Comparison of ENCODE assay signal across 7 mouse cellular contexts in genomic region chr3:105151475-105152157, GRCm38 (mm10).
DNase-seq lines count a peak whose midpoint lies in the region; ATAC-seq and TF ChIP-seq lines count a peak whose summit lies in the region.

No protein-coding gene starts in this region.

- H3K9me3 ChIP-seq in ES-E14 (ENCODE audit: control insufficient read depth, insufficient read depth, low read depth, low read length), result no peaks in the 10 kb centered on the region
- peaks cover 3% of the 10 kb centered on the region; the same call in 1 of the 2 replicates for H3K9me3 ChIP-seq in forebrain, embryonic 14.5 days (replicated peaks; ENCODE audit: control insufficient read depth, low read length)
- no peaks in the 10 kb centered on the region for H3K9me3 ChIP-seq in intestine, embryonic 16.5 days (ENCODE audit: control insufficient read depth, low read length)
- H3K9me3 ChIP-seq in limb, embryonic 12.5 days, result no peaks in the 10 kb centered on the region
- H3K9me3 ChIP-seq in neural tube, embryonic 14.5 days (ENCODE audit: control insufficient read depth, low read length), result no peaks in the 10 kb centered on the region

- H3K4me1 ChIP-seq in ES-E14 (ENCODE audit: control insufficient read depth in 2 of 2, insufficient read depth in 2 of 2, low read length in 2 of 2, poor library complexity in 1 of 2), result no peaks in the 10 kb centered on the region
- H3K4me1 ChIP-seq in forebrain, embryonic 14.5 days (ENCODE audit: control insufficient read depth, insufficient read depth, low read length), result peaks cover 4% of the 10 kb centered on the region; the same call in 1 of the 2 replicates
- peaks cover 8% of the 10 kb centered on the region; the same call in 1 of the 2 replicates for H3K4me1 ChIP-seq in intestine, embryonic 16.5 days (ENCODE audit: control insufficient read depth, insufficient read depth, low read length)
- peaks cover 11% of the 10 kb centered on the region for H3K4me1 ChIP-seq in limb, embryonic 12.5 days (replicated peaks)
- H3K4me1 ChIP-seq in neural tube, embryonic 14.5 days (ENCODE audit: control insufficient read depth, insufficient read depth, low read length), result 0 out of 2 replicates have a peak, but pooled peaks cover 2% of the 10 kb centered on the region

- H3K9ac ChIP-seq in ES-E14 (ENCODE audit: insufficient read depth, low read depth, low read length, poor library complexity, severe bottlenecking), result no peak overlapping the region
- no peak overlapping the region for H3K9ac ChIP-seq in forebrain, embryonic 14.5 days (ENCODE audit: low read length)
- H3K9ac ChIP-seq in intestine, embryonic 16.5 days (ENCODE audit: low read depth, low read length), result no peak overlapping the region
- H3K9ac ChIP-seq in limb, embryonic 12.5 days (replicated peaks), result no peak overlapping the region
- no peak overlapping the region for H3K9ac ChIP-seq in neural tube, embryonic 14.5 days (replicated peaks; ENCODE audit: low read depth, low read length)

- ATAC-seq in forebrain, embryonic 14.5 days, result peak; percentile 70
- peak; percentile 77 for ATAC-seq in intestine, embryonic 16.5 days
- no peak for ATAC-seq in limb, embryonic 12.5 days (ENCODE audit: insufficient number of reproducible peaks, insufficient read depth, low FRiP score, low TSS enrichment, low read depth)
- ATAC-seq in neural tube, embryonic 14.5 days (ENCODE audit: low read depth), result peak; percentile 88

- peak; percentile 21 for DNase-seq in ES-E14 (ENCODE audit: low read depth, low spot score)
- peak; percentile 68 for DNase-seq in adrenal gland, postnatal 14 days
- DNase-seq in forebrain, embryonic 14.5 days (ENCODE audit: low spot score), result peak; percentile 68
- DNase-seq in thymus, postnatal 36 days, result peak; percentile 40 to 54

- no peak overlapping the region for H3K4me2 ChIP-seq in forebrain, embryonic 14.5 days (ENCODE audit: low read length)
- peak overlapping the region; percentile 23; the same call in 1 of the 2 replicates for H3K4me2 ChIP-seq in intestine, embryonic 16.5 days (ENCODE audit: low read depth, low read length)
- 0 out of 2 replicates have a peak overlapping the region, but pooled peaks have one; percentile 8 for H3K4me2 ChIP-seq in limb, embryonic 12.5 days
- no peak overlapping the region for H3K4me2 ChIP-seq in neural tube, embryonic 14.5 days (ENCODE audit: low read depth, low read length)

- WGBS in forebrain, embryonic 14.5 days, result 21% methylated on average over 11 of the region's 11 CpGs
- 16% methylated on average over 11 of the region's 11 CpGs for WGBS in intestine, embryonic 16.5 days
- WGBS in limb, embryonic 12.5 days, result 13% methylated on average over 11 of the region's 11 CpGs
- WGBS in neural tube, embryonic 14.5 days, result 12% methylated on average over 11 of the region's 11 CpGs

- H3K27me3 ChIP-seq in forebrain, embryonic 14.5 days (replicated peaks; ENCODE audit: control insufficient read depth, insufficient read depth, low read length), result no peaks in the 10 kb centered on the region
- no peaks in the 10 kb centered on the region for H3K27me3 ChIP-seq in intestine, embryonic 16.5 days (replicated peaks; ENCODE audit: control insufficient read depth, insufficient read depth, low read length)
- H3K27me3 ChIP-seq in limb, embryonic 12.5 days, result peaks cover 9% of the 10 kb centered on the region
- no peaks in the 10 kb centered on the region for H3K27me3 ChIP-seq in neural tube, embryonic 14.5 days (ENCODE audit: control insufficient read depth, insufficient read depth, low read length)

- no peak overlapping the region for H3K4me3 ChIP-seq in ES-E14 (ENCODE audit: insufficient read depth in 1 of 2, low read depth in 1 of 2, low read length in 2 of 2, poor library complexity in 1 of 2, severe bottlenecking in 1 of 2)
- H3K4me3 ChIP-seq in forebrain, embryonic 14.5 days (ENCODE audit: low read depth, low read length), result no peak overlapping the region
- no peak overlapping the region for H3K4me3 ChIP-seq in intestine, embryonic 16.5 days (ENCODE audit: low read length)
- H3K4me3 ChIP-seq in limb, embryonic 12.5 days (replicated peaks), result no peak overlapping the region
- no peak overlapping the region for H3K4me3 ChIP-seq in neural tube, embryonic 14.5 days (ENCODE audit: low read depth, low read length)

- H3K27ac ChIP-seq in ES-E14 (ENCODE audit: insufficient read depth, low read depth, low read length, poor library complexity, severe bottlenecking), result no peak overlapping the region
- no peak overlapping the region for H3K27ac ChIP-seq in forebrain, embryonic 14.5 days (ENCODE audit: low read depth, low read length)
- H3K27ac ChIP-seq in intestine, embryonic 16.5 days (ENCODE audit: low read length), result no peak overlapping the region
- H3K27ac ChIP-seq in limb, embryonic 12.5 days, result no peak overlapping the region
- no peak overlapping the region for H3K27ac ChIP-seq in neural tube, embryonic 14.5 days (ENCODE audit: low read depth, low read length)

- in situ Hi-C loops in ES-E14 (cut with MboI; ENCODE audit: low sequenced_read_pairs in 2 of 2, unreplicated experiment in 2 of 2), result no loop called here

- H3K36me3 ChIP-seq in ES-E14 (ENCODE audit: control insufficient read depth, insufficient read depth, low read length, poor library complexity, severe bottlenecking), result no peaks in the 10 kb centered on the region
- no peaks in the 10 kb centered on the region for H3K36me3 ChIP-seq in forebrain, embryonic 14.5 days (ENCODE audit: control insufficient read depth, insufficient read depth, low read length)
- H3K36me3 ChIP-seq in intestine, embryonic 16.5 days (ENCODE audit: control insufficient read depth, insufficient read depth, low read length), result no peaks in the 10 kb centered on the region
- no peaks in the 10 kb centered on the region for H3K36me3 ChIP-seq in limb, embryonic 12.5 days
- H3K36me3 ChIP-seq in neural tube, embryonic 14.5 days (ENCODE audit: control insufficient read depth, insufficient read depth, low read length), result no peaks in the 10 kb centered on the region

TF ChIP-seq in ES-E14, 5 proteins besides CTCF, POLR2A, EP300 and RAD21:
- no peak for TF ChIP-seq HCFC1 (IDR thresholded peaks at IDR 0.05; ENCODE audit: borderline replicate concordance, insufficient read depth, low read length)
- 0 out of 2 replicates have a peak, but pooled peaks have one; percentile 31 for TF ChIP-seq MAFK (IDR thresholded peaks at IDR 0.05; ENCODE audit: insufficient read depth, low read depth, low read length)

Comparison
In these comparisons a context has a peak if more than half of its experiments do, and no peak if none do; other contexts are left out.
1. H3K4me2 ChIP-seq: peak in intestine, embryonic 16.5 days (single experiment) and limb, embryonic 12.5 days (single experiment); none in forebrain, embryonic 14.5 days (single experiment) and neural tube, embryonic 14.5 days (single experiment).
2. Peak in every context shown above with its lines, with median percentiles within 50 percentile points of each other: DNase-seq.